11 mouse cellular contexts compared by ENCODE assay signal in genomic region chr5:51757864-51758263, GRCm38 (mm10).
"Had no signal": no experiment of that assay in that cellular context is flagged by ENCODE, and none has a peak within 500 bp of the region (broad histone marks: within the 10 kb centered on the region; RNA-seq: fewer than 3 reads in every experiment).

No protein-coding gene starts in this region.

- H3K36me3 ChIP-seq: liver, embryonic 15.5 days; midbrain, embryonic 13.5 days; neural tube, embryonic 15.5 days had no signal

- H3K4me3 ChIP-seq: liver, embryonic 15.5 days; midbrain, embryonic 13.5 days; neural tube, embryonic 15.5 days had no signal

- DNase-seq: kidney, postnatal 25 days; lung, adult 2 months; lung, postnatal 36 days; right cerebral cortex, adult 18-20 months; right cerebral cortex, postnatal 25 days; thymus, postnatal 36 days had no signal

- H3K9ac ChIP-seq: liver, embryonic 15.5 days; midbrain, embryonic 13.5 days; neural tube, embryonic 15.5 days had no signal

- H3K4me2 ChIP-seq: liver, embryonic 11.5 days; liver, embryonic 15.5 days; midbrain, embryonic 13.5 days; neural tube, embryonic 15.5 days had no signal

- H3K9me3 ChIP-seq: liver, embryonic 15.5 days; midbrain, embryonic 13.5 days; neural tube, embryonic 15.5 days had no signal

- H3K27me3 ChIP-seq: liver, embryonic 15.5 days; midbrain, embryonic 13.5 days; neural tube, embryonic 15.5 days had no signal

- H3K4me1 ChIP-seq: liver, embryonic 15.5 days; midbrain, embryonic 13.5 days; neural tube, embryonic 15.5 days had no signal

- H3K27ac ChIP-seq: liver, embryonic 15.5 days; midbrain, embryonic 13.5 days; neural tube, embryonic 15.5 days had no signal

- ATAC-seq: lung, postnatal 0 days; midbrain, embryonic 13.5 days had no signal
